Mouse (Mus musculus) bone marrow macrophage, adult 2 months (primary cell): ENCODE results near the gene Ep400.

Experiments
- CTCF ChIP-seq: IDR thresholded peaks from 2 replicates; pipeline ENCODE4 v1.5.1; 2012; ENCODE audit warnings: low read depth, mild to moderate bottlenecking, low read length, moderate library complexity
- POLR2A ChIP-seq: IDR thresholded peaks from 2 replicates; pipeline ENCODE4 v1.6.1; 2012; ENCODE audit warnings: mild to moderate bottlenecking, low read depth, low read length, borderline replicate concordance

- no peak for TF ChIP-seq CTCF
- no peak for TF ChIP-seq POLR2A
Measured at GRCm38 (mm10) chr5:110778263-110778662, 7.7 kb upstream of the Ep400 start.
